Mouse (Mus musculus) liver, embryonic 14.5 days (tissue): ENCODE measurements around the gene Zfp27. TPM values are rescaled to one million over a fixed set of nuclear protein-coding genes. Genes with fewer than 3 reads are reported as not detected.
"Not testable (repeated sequence)": the region's sequence is repeated elsewhere in the genome, so short reads cannot be mapped to it uniquely, and the experiment has no call there.

Source experiments
- ATAC-seq: fragments of 200-750 bp; cut with Nextera tagmentation; 2 replicates; pipeline ENCODE4 v1.8.0; 2017; ENCODE audit warnings: moderate number of reproducible peaks, mild to moderate bottlenecking, moderate library complexity; ENCODE audit not compliant: insufficient read depth
- DNase-seq, 3 experiments: peaks; one replicate each; pipeline ENCODE4 v3.0.0-alpha.2; 2012 to 2013; ENCODE audit warnings: low read depth in 3 of 3, low spot score in 3 of 3
- H3K27ac ChIP-seq: fragments of 300-500 bp; sonication (generic); 2 replicates; pipeline ENCODE4 v1.5.1; 2014; ENCODE audit warnings: moderate library complexity, mild to moderate bottlenecking, control low read depth, inconsistent platforms
- H3K27me3 ChIP-seq: fragments of 300-500 bp; sonication (generic); 2 replicates; pipeline ENCODE4 v1.6.1; 2014; ENCODE audit warnings: mild to moderate bottlenecking, low read length, moderate library complexity; ENCODE audit not compliant: control insufficient read depth, insufficient read depth
- H3K36me3 ChIP-seq: fragments of 300-500 bp; sonication (generic); replicated peaks from 2 replicates; pipeline ENCODE4 v1.6.1; 2014; ENCODE audit warnings: low read depth; ENCODE audit not compliant: control insufficient read depth, insufficient read depth
- H3K4me1 ChIP-seq, 2 experiments: fragments of 200-500 bp in 1 of 2; fragments of 300-500 bp in 1 of 2; sonication (generic) in 1 of 2; replicated peaks; 2 replicates each; pipeline ENCODE4 v1.6.1; 2012 to 2014; ENCODE audit warnings: antibody characterized with exemption in 1 of 2, inconsistent platforms in 1 of 2, low read length in 1 of 2; ENCODE audit not compliant: control insufficient read depth in 2 of 2, insufficient read depth in 2 of 2
- H3K4me2 ChIP-seq: fragments of 300-500 bp; sonication (generic); 2 replicates; pipeline ENCODE4 v1.6.1; 2014; ENCODE audit warnings: low read depth, mild to moderate bottlenecking, control low read depth, moderate library complexity
- H3K4me3 ChIP-seq, 2 experiments: fragments of 200-500 bp in 1 of 2; fragments of 300-500 bp in 1 of 2; sonication (generic) in 1 of 2; 2 replicates each; pipeline ENCODE4 v1.5.1; 2012 to 2014; ENCODE audit warnings: low read depth in 2 of 2, low read length in 2 of 2, mild to moderate bottlenecking in 2 of 2, control low read depth in 1 of 2, inconsistent platforms in 1 of 2, moderate library complexity in 1 of 2; ENCODE audit not compliant: insufficient read depth in 1 of 2
- H3K9ac ChIP-seq: fragments of 300-500 bp; sonication (generic); replicated peaks from 2 replicates; pipeline ENCODE4 v1.6.1; 2014; ENCODE audit warnings: mild to moderate bottlenecking, control low read depth, moderate library complexity
- H3K9me3 ChIP-seq: fragments of 300-500 bp; sonication (generic); 2 replicates; pipeline ENCODE4 v1.6.1; 2016; ENCODE audit warnings: low read length, mixed read lengths; ENCODE audit not compliant: control insufficient read depth
- CTCF ChIP-seq: IDR thresholded peaks from 2 replicates; pipeline ENCODE4 v1.5.1; 2016; ENCODE audit warnings: antibody characterized with exemption, low read depth, control low read depth
- EP300 ChIP-seq: IDR thresholded peaks from 2 replicates; pipeline ENCODE4 v1.6.1; 2016; ENCODE audit warnings: antibody characterized with exemption, low read depth
- WGBS: fragments of 180-500 bp; shearing (Covaris S2); extraction: QIAGEN DNeasy Blood & Tissue Kit; methylation state at CpG from one replicate; pipeline ENCODE4 v1.1.7; 2014; ENCODE audit not compliant: insufficient replicate concordance; 5-methylcytosine and 5-hydroxymethylcytosine counted together
- polyA plus RNA-seq, 2 experiments: library from polyadenylated mRNA; depleted of rRNA in 1 of 2; stranded (reverse) in 1 of 2; unstranded in 1 of 2; fragments of >200 nt; fragmentation: Nextera tagmentation in 1 of 2; extraction: Ambion mirVana in 1 of 2; gene quantifications; 2 replicates each; pipeline versions ENCODE4 v1.2.1 to v1.2.3; 2012 to 2014

Gene Zfp27
- polyA plus RNA-seq, 2 experiments, result 1.2 to 1.7 TPM

DNA sequence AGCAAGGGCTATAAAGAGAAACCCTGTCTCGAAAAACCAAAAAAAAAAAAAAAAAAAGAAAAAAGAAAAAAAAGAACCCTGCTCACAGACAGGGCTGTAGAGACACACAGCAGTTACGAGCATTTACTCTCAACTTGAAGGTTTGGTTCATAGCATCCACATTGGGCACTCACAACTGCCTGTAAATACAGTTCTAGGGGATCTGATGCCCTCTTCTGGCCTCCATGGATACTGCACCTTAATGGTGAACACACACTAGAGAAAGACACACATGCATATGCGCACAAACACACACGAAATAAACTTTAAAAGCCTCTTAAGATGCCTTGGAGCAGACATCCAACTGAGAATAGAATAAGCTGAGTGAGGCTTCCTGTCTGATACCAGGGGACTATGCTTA, 8.0 kb downstream of the Zfp27 start:
- Histone ChIP-seq H3K27me3 (no peaks in the 10 kb centered on the region), H3K4me1 (no peaks in the 10 kb centered on the region), H3K27ac (no peak overlapping the region), H3K4me3 (no peak overlapping the region), H3K36me3 (peaks cover 35% of the 10 kb centered on the region), H3K9ac (no peak overlapping the region), H3K4me2 (no peak overlapping the region), H3K9me3 (peaks cover 25% of the 10 kb centered on the region)
- no peak for DNase-seq
- ATAC-seq, result no peak
- 76% methylated on average over 4 of the region's 4 CpGs for WGBS
- TF ChIP-seq EP300 (no peak), CTCF (0 out of 2 replicates have a peak, but pooled peaks have one; percentile 11)

DNA sequence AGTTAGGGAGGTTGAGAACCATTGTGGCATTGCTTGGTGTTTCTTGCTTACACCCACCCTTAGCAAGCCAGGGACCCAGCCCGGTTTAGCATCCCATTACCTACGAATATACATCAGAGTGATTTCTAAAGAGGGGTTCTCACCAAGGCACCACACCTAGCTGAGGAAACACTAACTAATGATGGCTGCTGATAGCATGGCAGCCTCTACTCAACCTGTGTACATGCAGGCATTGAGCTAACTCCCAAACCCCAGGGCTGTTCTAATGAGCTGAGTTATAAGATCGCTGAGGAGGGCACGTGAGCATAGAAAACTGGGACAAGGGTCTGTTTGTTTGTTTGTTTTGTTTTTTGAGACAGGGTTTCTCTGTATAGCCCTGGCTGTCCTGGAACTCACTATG, 13.6 kb downstream of the Zfp27 start:
- H3K4me3 ChIP-seq, result no peak overlapping the region
- no peak for ATAC-seq
- TF ChIP-seq CTCF (no peak), EP300 (no peak)
- H3K4me1 ChIP-seq, result no peaks in the 10 kb centered on the region
- H3K36me3 ChIP-seq, result peaks cover 30% of the 10 kb centered on the region
- H3K27ac ChIP-seq, result no peak overlapping the region
- DNase-seq, result no peak
- WGBS, result 73% methylated on average over 4 of the region's 4 CpGs
- no peak overlapping the region for H3K9ac ChIP-seq
- no peaks in the 10 kb centered on the region for H3K27me3 ChIP-seq
- no peak overlapping the region for H3K4me2 ChIP-seq
- peaks cover 26% of the 10 kb centered on the region for H3K9me3 ChIP-seq

DNA sequence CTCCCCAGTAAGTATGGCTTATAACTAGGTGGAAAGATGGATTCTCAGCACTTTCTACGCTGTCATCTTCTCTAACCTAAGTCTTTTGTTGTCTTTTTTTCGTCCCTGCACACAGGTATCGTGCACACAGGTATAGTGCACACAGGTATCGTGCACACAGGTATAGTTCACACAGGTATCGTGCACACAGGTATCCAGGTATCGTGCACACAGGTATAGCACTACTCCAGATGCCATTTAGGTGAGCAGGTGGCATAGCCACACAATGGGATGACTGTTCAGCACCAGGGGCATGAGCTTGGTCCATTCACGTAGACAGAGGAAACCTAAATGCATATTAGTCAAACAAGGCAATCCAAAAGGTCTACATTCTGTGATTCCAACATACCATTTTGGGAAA, 15.9 kb downstream of the Zfp27 start:
- DNase-seq (no peak), ATAC-seq (no peak)
- WGBS, result 78% methylated on average over 7 of the region's 7 CpGs
- Histone ChIP-seq H3K27me3 (no peaks in the 10 kb centered on the region), H3K4me1 (no peaks in the 10 kb centered on the region), H3K9me3 (peaks cover 22% of the 10 kb centered on the region), H3K36me3 (peaks cover 18% of the 10 kb centered on the region), H3K4me3 (no peak overlapping the region), H3K9ac (no peak overlapping the region), H3K4me2 (no peak overlapping the region), H3K27ac (no peak overlapping the region)
- TF ChIP-seq CTCF (no peak), EP300 (no peak)

- DNase-seq (no peak), ATAC-seq (no peak)
- 74% methylated on average over 7 of the region's 7 CpGs for WGBS
Observed at GRCm38 (mm10) chr7:29880916-29881315, 25.5 kb downstream of the Zfp27 start.

DNA sequence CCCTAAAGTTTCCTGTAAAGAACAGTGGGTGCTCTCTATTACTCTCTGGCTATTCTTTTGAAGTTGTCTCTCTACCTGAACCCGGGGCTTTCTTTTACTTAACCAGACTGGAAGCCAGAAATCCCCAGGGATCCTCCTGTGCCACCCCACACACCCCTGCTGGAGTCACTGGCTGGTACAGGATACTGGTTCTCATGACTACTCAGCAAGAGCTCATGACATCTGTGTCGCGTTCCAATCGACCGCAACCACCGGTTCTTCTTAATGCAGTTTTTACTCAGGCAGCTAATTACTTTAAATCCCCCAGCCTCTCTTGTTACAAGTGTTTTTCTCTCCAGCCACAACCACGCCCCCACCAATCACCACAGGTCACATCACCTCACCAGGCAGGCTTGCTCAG, 26.3 kb downstream of the Zfp27 start:
- DNase-seq, result no peak
- no peaks in the 10 kb centered on the region for H3K36me3 ChIP-seq
- H3K4me1 ChIP-seq, result no peaks in the 10 kb centered on the region
- TF ChIP-seq CTCF, result no peak
- no peak for TF ChIP-seq EP300
- H3K27me3 ChIP-seq, result no peaks in the 10 kb centered on the region
- H3K4me2 ChIP-seq, result no peak overlapping the region
- no peak overlapping the region for H3K4me3 ChIP-seq
- H3K27ac ChIP-seq, result no peak overlapping the region
- no peak overlapping the region for H3K9ac ChIP-seq
- WGBS, result 71% methylated on average over 7 of the region's 7 CpGs
- peaks cover 9% of the 10 kb centered on the region for H3K9me3 ChIP-seq
- no peak for ATAC-seq

More at GRCm38 (mm10) chr7:29880916-29881315, 25.5 kb downstream of the Zfp27 start:
- no peak overlapping the region for H3K4me3 ChIP-seq
- no peaks in the 10 kb centered on the region for H3K27me3 ChIP-seq
- H3K9me3 ChIP-seq, result peaks cover 2% of the 10 kb centered on the region; the same call in 1 of the 2 replicates
- no peak for TF ChIP-seq CTCF
- TF ChIP-seq EP300, result no peak
- no peak overlapping the region for H3K27ac ChIP-seq
- no peaks in the 10 kb centered on the region for H3K36me3 ChIP-seq
- no peak overlapping the region for H3K4me2 ChIP-seq
- no peaks in the 10 kb centered on the region for H3K4me1 ChIP-seq
- no peak overlapping the region for H3K9ac ChIP-seq

DNA sequence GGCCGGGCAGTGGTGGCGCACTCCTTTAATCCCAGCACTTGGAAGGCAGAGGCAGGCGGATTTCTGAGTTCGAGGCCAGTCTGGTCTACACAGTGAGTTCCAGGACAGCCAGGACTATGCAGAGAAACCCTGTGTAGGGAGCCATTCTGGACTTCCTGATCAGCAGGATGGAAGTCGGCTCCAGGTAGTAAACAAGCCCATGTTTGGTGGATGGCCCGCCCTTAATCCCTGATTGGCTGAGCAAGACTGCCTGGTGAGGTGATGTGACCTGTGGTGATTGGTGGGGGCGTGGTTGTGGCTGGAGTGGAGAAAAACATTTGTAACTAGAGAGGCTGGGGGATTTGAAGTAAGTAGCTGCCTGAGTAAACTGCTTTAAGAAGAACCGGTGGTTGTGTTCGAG, 28.8 kb downstream of the Zfp27 start:
- H3K27me3 ChIP-seq, result not testable (repeated sequence)

More for the DNA sequence above, 28.8 kb downstream of the Zfp27 start:
- H3K27ac ChIP-seq, H3K4me1 ChIP-seq, H3K36me3 ChIP-seq, ATAC-seq, H3K9ac ChIP-seq, DNase-seq, H3K4me2 ChIP-seq, H3K4me3 ChIP-seq: not testable (repeated sequence)
- WGBS, result 78% methylated on average over 9 of the region's 9 CpGs
- peaks cover 19% of the 10 kb centered on the region for H3K9me3 ChIP-seq
